Mouse (Mus musculus) heart, postnatal 14 days (tissue): Measurements from ENCODE around the gene Mrpl58. TPM values are rescaled to one million over a fixed set of nuclear protein-coding genes. Genes with fewer than 3 reads are reported as not detected.

Experiments
- DNase-seq, 2 experiments: peaks; one replicate each; pipeline ENCODE4 v3.0.0; 2021 to 2022
- intact Hi-C: fragments of 180-260 bp; cut with DNase I; formaldehyde crosslinking; loops from one replicate; pipeline ENCODE4 v1.15.1; 2025
- long read RNA-seq, 2 experiments: library from polyadenylated mRNA; stranded (forward); transcript quantifications; one replicate each; pipeline ENCODE4 v2.0.0; 2021
- total RNA-seq, 2 experiments: library from RNA; stranded (reverse); gene quantifications; 2 replicates each; pipeline ENCODE4 v1.2.3; 2021

The Mrpl58 gene
- total RNA-seq, result 100 to 1,000 TPM; 128 to 140 TPM
- long read RNA-seq, experiment 1, transcript Mrpl58-209 (6 exons, 2,596 nt), result major isoform, 77 of 93 reads
- long read RNA-seq, experiment 1, transcript Mrpl58-202 (6 exons, 749 nt), result minor isoform, 12 of 93 reads
- long read RNA-seq, experiment 1, partial matches to known transcripts, result 0 of 93 reads
- long read RNA-seq, experiment 1, other reads (novel, unspliced or antisense), result 3 of 93 reads
- long read RNA-seq, experiment 2, transcript Mrpl58-202 (6 exons, 749 nt), result minor isoform, 10 of 74 reads
- long read RNA-seq, experiment 2, transcript Mrpl58-209 (6 exons, 2,596 nt), result major isoform, 60 of 74 reads
- long read RNA-seq, experiment 2, partial matches to known transcripts, result 1 of 74 reads
- long read RNA-seq, experiment 2, other reads (novel, unspliced or antisense), result 0 of 74 reads

- intact Hi-C loops, result loop anchor here (2.0 kb wide), 1 partner anchor 21 kb away; no protein-coding TSS in a partner anchor
- DNase-seq, result peak; percentile 87 to 93
Observed at GRCm38 (mm10) chr11:115403338-115404124, at the start of gene Mrpl58. Gene Mrpl58 (plus strand): TSS chr11:115403752.

- intact Hi-C loops, result loop anchor here (1.0 to 2.0 kb wide), 2 partner anchors 32 to 151 kb away; partner anchors contain the start of gene Ush1g
- peak; percentile 80 to 84 for DNase-seq
Observed at GRCm38 (mm10) chr11:115354183-115354582, 49.4 kb upstream of the Mrpl58 start.

- peak; percentile 77 to 81 for DNase-seq
- intact Hi-C loops, result loop anchor here (1.0 to 5.0 kb wide), 3 partner anchors 54 to 116 kb away; no protein-coding TSS in a partner anchor
Observed at GRCm38 (mm10) chr11:115358468-115358867, 45.1 kb upstream of the Mrpl58 start.

GRCm38 (mm10) chr11:115359293-115359692, 44.3 kb upstream of the Mrpl58 start:
- DNase-seq, result no peak
- intact Hi-C loops, result loop anchor here (2.0 to 5.0 kb wide), 2 partner anchors 54 to 68 kb away; no protein-coding TSS in a partner anchor

- intact Hi-C loops, result loop anchor here (2.0 to 5.0 kb wide), 2 partner anchors 53 to 68 kb away; no protein-coding TSS in a partner anchor
- no peak for DNase-seq
Observed at GRCm38 (mm10) chr11:115359726-115360125, 43.8 kb upstream of the Mrpl58 start.

GRCm38 (mm10) chr11:115364136-115364535, 39.4 kb upstream of the Mrpl58 start:
- no peak for DNase-seq
- intact Hi-C loops, result no loop called here

GRCm38 (mm10) chr11:115366039-115366705, 37.4 kb upstream of the Mrpl58 start:
- intact Hi-C loops, result no loop called here

GRCm38 (mm10) chr11:115366706-115367394, 36.7 kb upstream of the Mrpl58 start:
- DNase-seq, result no peak
- intact Hi-C loops, result no loop called here

More at GRCm38 (mm10) chr11:115366039-115366705, 37.4 kb upstream of the Mrpl58 start:
- DNase-seq, result no peak

GRCm38 (mm10) chr11:115367395-115367944, 36.1 kb upstream of the Mrpl58 start, which contains the start of gene Hid1:
Gene Hid1 (minus strand): TSS chr11:115367756.
- peak; percentile 77 to 82 for DNase-seq
- intact Hi-C loops, result no loop called here

- no peak for DNase-seq
- intact Hi-C loops, result no loop called here
Observed at GRCm38 (mm10) chr11:115370368-115370767, 33.2 kb upstream of the Mrpl58 start.

GRCm38 (mm10) chr11:115371354-115371753, 32.2 kb upstream of the Mrpl58 start:
- intact Hi-C loops, result no loop called here
- no peak for DNase-seq

GRCm38 (mm10) chr11:115372015-115372414, 31.5 kb upstream of the Mrpl58 start:
- DNase-seq, result no peak
- intact Hi-C loops, result no loop called here

- no peak for DNase-seq
- intact Hi-C loops, result no loop called here
Observed at GRCm38 (mm10) chr11:115372737-115373136, 30.8 kb upstream of the Mrpl58 start.

GRCm38 (mm10) chr11:115373805-115374694, 29.5 kb upstream of the Mrpl58 start:
- intact Hi-C loops, result no loop called here
- peak; percentile 71 to 84 for DNase-seq

GRCm38 (mm10) chr11:115374695-115375425, 28.7 kb upstream of the Mrpl58 start:
- intact Hi-C loops, result no loop called here
- DNase-seq, result no peak

GRCm38 (mm10) chr11:115376722-115377121, 26.8 kb upstream of the Mrpl58 start:
- intact Hi-C loops, result no loop called here
- DNase-seq, result no peak

GRCm38 (mm10) chr11:115377254-115377653, 26.3 kb upstream of the Mrpl58 start:
- DNase-seq, result no peak

GRCm38 (mm10) chr11:115377854-115378253, 25.7 kb upstream of the Mrpl58 start:
- intact Hi-C loops, result no loop called here
- DNase-seq, result no peak

More at GRCm38 (mm10) chr11:115377254-115377653, 26.3 kb upstream of the Mrpl58 start:
- intact Hi-C loops, result no loop called here
